Mouse (Mus musculus) inflammation-experienced regulatory T-cells, adult 16 weeks (primary cell): ENCODE results near the gene Sprr1a. TPM values are rescaled to one million over a fixed set of nuclear protein-coding genes. Genes with fewer than 3 reads are reported as not detected.

ENCODE experiments used
- polyA plus RNA-seq: library from polyadenylated mRNA; unstranded; fragments of 100-300 nt; shearing (Covaris generic); gene quantifications from one replicate; pipeline ENCODE4 v1.2.1, GENCODE M21; 2017

The Sprr1a gene
- polyA plus RNA-seq = not detected

DNA sequence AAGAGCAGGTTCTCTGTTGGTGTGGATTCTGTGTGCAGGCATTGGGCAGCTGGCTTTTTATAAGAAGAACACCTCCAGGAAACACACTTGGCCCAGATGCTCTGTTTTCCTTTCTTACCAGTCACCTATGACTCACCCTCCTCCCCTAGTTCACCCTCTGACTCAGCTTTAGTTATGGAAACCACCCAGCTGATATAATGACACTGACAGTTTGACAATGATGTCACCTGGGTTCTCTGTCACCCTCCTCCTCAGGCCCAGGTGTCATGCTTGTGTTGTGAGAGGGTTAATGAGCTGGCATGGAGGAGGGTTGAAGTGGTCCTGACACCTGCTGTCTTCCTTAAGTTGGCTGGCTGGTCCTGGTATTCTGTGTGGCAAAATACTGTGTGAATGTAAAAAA lies at the start of gene Sprr1a:
Gene Sprr1a (minus strand): TSS at position 33 of the 400 bp plus-strand sequence.

DNA sequence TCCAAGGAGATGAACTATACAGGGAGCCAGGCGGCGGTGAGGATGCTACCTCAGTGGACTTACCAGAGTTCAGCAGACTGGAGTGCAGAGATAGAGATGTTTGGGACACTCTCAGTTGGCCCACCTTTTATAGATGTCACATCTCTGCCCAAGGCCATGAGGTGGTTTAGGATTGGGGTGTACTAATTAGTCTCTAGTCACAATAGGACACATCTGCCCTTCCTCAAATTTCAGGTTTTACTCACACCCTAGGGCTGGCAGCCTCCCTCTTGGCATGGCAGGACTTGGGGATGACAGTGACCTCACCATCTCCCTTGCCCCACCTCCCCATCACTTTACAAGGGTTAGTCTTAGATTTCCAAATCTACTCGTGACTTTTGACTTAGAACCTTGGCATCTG lies 48.7 kb upstream of the Sprr1a start, which contains the start of gene 2310046K23Rik:
Gene 2310046K23Rik (minus strand): TSS at position 101 of the 400 bp plus-strand sequence.

DNA sequence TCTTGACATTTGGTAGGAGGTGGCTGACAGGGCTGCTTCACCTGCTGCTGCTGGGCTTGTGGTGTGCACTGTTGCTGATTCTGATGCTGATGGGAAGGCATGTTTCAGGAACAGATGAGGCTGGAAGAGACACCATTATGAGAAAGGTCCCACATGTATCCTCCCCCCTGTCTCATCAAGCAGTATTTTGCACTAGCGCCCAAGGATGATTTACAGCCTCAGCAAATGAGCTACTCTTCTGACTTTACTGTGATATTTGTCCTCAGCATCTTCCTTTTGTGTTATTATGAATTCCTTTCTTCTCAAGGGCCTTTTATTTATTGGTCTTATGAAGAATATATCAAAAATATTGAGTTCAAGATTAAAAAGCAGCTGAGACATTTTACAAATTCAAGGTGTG lies 14.7 kb upstream of the Sprr1a start, which contains the start of gene Sprr4:
Gene Sprr4 (minus strand): TSS at position 101 of the 400 bp plus-strand sequence.

DNA sequence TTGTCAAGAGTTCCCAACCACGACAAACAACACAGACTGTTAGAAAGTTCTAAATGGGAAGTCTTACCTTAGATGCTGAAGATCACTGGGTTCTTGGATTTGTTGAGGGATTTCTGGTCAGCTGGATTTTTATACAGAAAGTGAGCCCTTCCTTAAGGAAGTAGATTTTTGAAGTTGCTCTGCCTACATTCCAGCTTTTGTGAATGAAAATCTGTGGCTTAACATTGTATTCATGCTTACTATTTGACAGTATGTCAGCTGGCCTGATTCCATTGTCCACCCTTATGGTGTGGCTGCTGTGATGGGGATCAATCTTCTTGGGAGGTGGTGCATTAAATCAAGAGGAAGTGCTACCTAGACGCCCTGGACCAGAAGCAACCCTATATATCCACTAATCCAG lies 27.1 kb downstream of the Sprr1a start, which contains the start of gene Sprr3:
Gene Sprr3 (minus strand): TSS at position 101 of the 400 bp plus-strand sequence.

DNA sequence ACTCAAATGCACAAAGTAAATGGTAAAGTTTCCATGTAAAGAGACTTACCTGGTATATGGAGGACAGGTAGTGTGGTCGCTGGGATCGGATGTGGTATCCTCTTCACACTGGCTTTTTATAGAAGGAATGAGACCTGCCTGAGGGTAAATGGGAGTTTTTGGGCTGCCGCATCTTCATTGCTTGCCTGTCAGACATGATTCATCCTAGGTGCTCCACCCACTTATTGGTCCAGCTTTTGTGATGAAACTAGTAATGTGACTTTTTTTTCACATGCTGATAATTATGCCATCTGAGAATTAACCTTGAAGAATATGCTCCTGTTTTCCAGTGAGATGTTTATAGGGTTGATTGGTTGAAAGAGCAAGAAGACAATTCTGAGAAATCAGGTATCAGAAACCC lies 47.0 kb downstream of the Sprr1a start, which contains the start of gene Sprr1b:
Gene Sprr1b (minus strand): TSS at position 101 of the 400 bp plus-strand sequence.

Other genes with a start within 250 kb of the Sprr1a start
- gene Sprr2a3, start 200.5 kb downstream of the Sprr1a start, polyA plus RNA-seq = not detected
- not detected for gene Sprr2b, start 169.3 kb downstream of the Sprr1a start, polyA plus RNA-seq
- not detected for gene Sprr2d, start 146.8 kb downstream of the Sprr1a start, polyA plus RNA-seq
- gene Sprr2e, start 133.8 kb downstream of the Sprr1a start, polyA plus RNA-seq = not detected
- not detected for gene Sprr2f, start 120.7 kb downstream of the Sprr1a start, polyA plus RNA-seq
- gene Sprr2h, start 100.2 kb downstream of the Sprr1a start, polyA plus RNA-seq = not detected
- not detected for gene Sprr2i, start 77.9 kb downstream of the Sprr1a start, polyA plus RNA-seq
- not detected for gene Sprr2j-ps, start 67.8 kb downstream of the Sprr1a start, polyA plus RNA-seq
- 22.3 TPM for gene Gm9774, start 56.5 kb downstream of the Sprr1a start, polyA plus RNA-seq
- gene Sprr2k, start 53.3 kb downstream of the Sprr1a start, polyA plus RNA-seq = not detected
- gene Sprr1b, start 47.1 kb downstream of the Sprr1a start, polyA plus RNA-seq = not detected
- gene Sprr3, start 27.2 kb downstream of the Sprr1a start, polyA plus RNA-seq = not detected
- not detected for gene Sprr4, start 14.6 kb upstream of the Sprr1a start, polyA plus RNA-seq
- gene 2310046K23Rik, start 48.6 kb upstream of the Sprr1a start, polyA plus RNA-seq = not detected
- not detected for gene Ivl, start 87.8 kb upstream of the Sprr1a start, polyA plus RNA-seq
- not detected for gene Smcp, start 103.1 kb upstream of the Sprr1a start, polyA plus RNA-seq
- not detected for gene 2210017I01Rik, start 121.6 kb upstream of the Sprr1a start, polyA plus RNA-seq
- not detected for gene Lce6a, start 135.8 kb upstream of the Sprr1a start, polyA plus RNA-seq
- not detected for gene Lce1a1, start 162.4 kb upstream of the Sprr1a start, polyA plus RNA-seq
- gene Lce1b, start 171.0 kb upstream of the Sprr1a start, polyA plus RNA-seq = not detected
- not detected for gene Lce1a2, start 184.4 kb upstream of the Sprr1a start, polyA plus RNA-seq
- gene Lce1c, start 193.4 kb upstream of the Sprr1a start, polyA plus RNA-seq = not detected
- gene Lce1d, start 201.3 kb upstream of the Sprr1a start, polyA plus RNA-seq = not detected
- gene Lce1e, start 223.2 kb upstream of the Sprr1a start, polyA plus RNA-seq = not detected
- gene Lce1f, start 234.5 kb upstream of the Sprr1a start, polyA plus RNA-seq = not detected